Mouse (Mus musculus) limb, embryonic 12.5 days (tissue): ENCODE measurements around the gene Arl15. TPM values are rescaled to one million over a fixed set of nuclear protein-coding genes. Genes with fewer than 3 reads are reported as not detected.

Experiments
- ATAC-seq: fragments of 200-750 bp; cut with Nextera tagmentation; 2 replicates; pipeline ENCODE4 v1.8.0; 2017; ENCODE audit warnings: low read depth, moderate TSS enrichment; ENCODE audit not compliant: insufficient number of reproducible peaks, insufficient read depth, low FRiP score, low TSS enrichment
- H3K27ac ChIP-seq: fragments of 300-500 bp; sonication (generic); 2 replicates; pipeline ENCODE4 v1.5.1; 2016; ENCODE audit warnings: mild to moderate bottlenecking, moderate library complexity
- H3K27me3 ChIP-seq: fragments of 300-500 bp; sonication (generic); 2 replicates; pipeline ENCODE4 v1.6.1; 2016; ENCODE audit warnings: mild to moderate bottlenecking, moderate library complexity
- H3K36me3 ChIP-seq: fragments of 300-500 bp; sonication (generic); 2 replicates; pipeline ENCODE4 v1.6.1; 2016; ENCODE audit warnings: mild to moderate bottlenecking, moderate library complexity
- H3K4me1 ChIP-seq: fragments of 300-500 bp; sonication (generic); replicated peaks from 2 replicates; pipeline ENCODE4 v1.6.1; 2016
- H3K4me2 ChIP-seq: fragments of 300-500 bp; sonication (generic); 2 replicates; pipeline ENCODE4 v1.6.1; 2016; ENCODE audit warnings: mild to moderate bottlenecking, moderate library complexity
- H3K4me3 ChIP-seq: fragments of 300-500 bp; sonication (generic); replicated peaks from 2 replicates; pipeline ENCODE4 v1.5.1; 2016; ENCODE audit warnings: mild to moderate bottlenecking
- H3K9ac ChIP-seq: fragments of 300-500 bp; sonication (generic); replicated peaks from 2 replicates; pipeline ENCODE4 v1.6.1; 2016; ENCODE audit warnings: mild to moderate bottlenecking, moderate library complexity
- H3K9me3 ChIP-seq: fragments of 300-500 bp; sonication (generic); 2 replicates; pipeline ENCODE4 v1.6.1; 2016; ENCODE audit warnings: mild to moderate bottlenecking, moderate library complexity
- WGBS: fragments of 180-500 bp; shearing (Covaris S2); methylation state at CpG from one replicate; pipeline ENCODE4 v1.1.7; 2016; 5-methylcytosine and 5-hydroxymethylcytosine counted together
- polyA plus RNA-seq: library from polyadenylated mRNA; unstranded; fragments of >200 nt; fragmentation: Nextera tagmentation; extraction: Ambion mirVana; gene quantifications from 2 replicates; pipeline ENCODE4 v1.2.1, GENCODE M21; 2016

Arl15 gene
- polyA plus RNA-seq, 1 experiment from 2014 or later = 17.4 TPM

- Histone ChIP-seq H3K4me1 (peaks cover 12% of the 10 kb centered on the region), H3K27me3 (no peaks in the 10 kb centered on the region), H3K27ac (no peak overlapping the region), H3K4me3 (no peak overlapping the region), H3K36me3 (no peaks in the 10 kb centered on the region; the same call in 1 of the 2 replicates), H3K4me2 (no peak overlapping the region), H3K9me3 (no peaks in the 10 kb centered on the region), H3K9ac (no peak overlapping the region)
- ATAC-seq = no peak
- WGBS = 84% methylated on average over 5 of the region's 5 CpGs
Observed at GRCm38 (mm10) chr13:114086325-114086724, 292.0 kb downstream of the Arl15 start.

- H3K9me3 ChIP-seq = no peaks in the 10 kb centered on the region
Observed at GRCm38 (mm10) chr13:114086801-114087200, 292.5 kb downstream of the Arl15 start.

GRCm38 (mm10) chr13:114087696-114088465 lies 293.6 kb downstream of the Arl15 start:
- Histone ChIP-seq H3K27me3 (no peaks in the 10 kb centered on the region), H3K4me2 (no peak overlapping the region), H3K36me3 (no peaks in the 10 kb centered on the region; the same call in 1 of the 2 replicates), H3K4me1 (peaks cover 19% of the 10 kb centered on the region), H3K9ac (no peak overlapping the region), H3K4me3 (no peak overlapping the region), H3K9me3 (no peaks in the 10 kb centered on the region), H3K27ac (no peak overlapping the region)
- no peak for ATAC-seq
- WGBS = 93% methylated on average over 10 of the region's 10 CpGs

More at GRCm38 (mm10) chr13:114086801-114087200, 292.5 kb downstream of the Arl15 start:
- no peaks in the 10 kb centered on the region; the same call in 1 of the 2 replicates for H3K36me3 ChIP-seq
- 94% methylated on average over 5 of the region's 5 CpGs for WGBS
- H3K27me3 ChIP-seq = no peaks in the 10 kb centered on the region
- no peak for ATAC-seq
- no peak overlapping the region for H3K4me3 ChIP-seq
- H3K4me1 ChIP-seq = peaks cover 14% of the 10 kb centered on the region
- H3K27ac ChIP-seq = no peak overlapping the region
- H3K9ac ChIP-seq = no peak overlapping the region
- H3K4me2 ChIP-seq = no peak overlapping the region

- 75% methylated on average over 6 of the region's 6 CpGs for WGBS
- H3K4me2 ChIP-seq = no peak overlapping the region
Observed at GRCm38 (mm10) chr13:114090786-114091185, 296.5 kb downstream of the Arl15 start.

GRCm38 (mm10) chr13:114091231-114091630 lies 296.9 kb downstream of the Arl15 start:
- Histone ChIP-seq H3K4me3 (no peak overlapping the region), H3K9ac (no peak overlapping the region), H3K4me2 (no peak overlapping the region), H3K9me3 (no peaks in the 10 kb centered on the region), H3K27ac (0 out of 2 replicates have a peak overlapping the region, but pooled peaks have one; percentile 35), H3K36me3 (no peaks in the 10 kb centered on the region; the same call in 1 of the 2 replicates), H3K4me1 (peaks cover 19% of the 10 kb centered on the region), H3K27me3 (no peaks in the 10 kb centered on the region)
- ATAC-seq = no peak
- 32% methylated on average over 9 of the region's 9 CpGs for WGBS

More at GRCm38 (mm10) chr13:114090786-114091185, 296.5 kb downstream of the Arl15 start:
- H3K4me1 ChIP-seq = peaks cover 19% of the 10 kb centered on the region
- no peak overlapping the region for H3K4me3 ChIP-seq
- H3K9ac ChIP-seq = no peak overlapping the region
- H3K27ac ChIP-seq = 0 out of 2 replicates have a peak overlapping the region, but pooled peaks have one; percentile 35
- no peak; the same call in 1 of the 2 replicates for ATAC-seq
- no peaks in the 10 kb centered on the region for H3K9me3 ChIP-seq
- no peaks in the 10 kb centered on the region; the same call in 1 of the 2 replicates for H3K36me3 ChIP-seq
- no peaks in the 10 kb centered on the region for H3K27me3 ChIP-seq

- H3K9ac ChIP-seq = no peak overlapping the region
- no peak overlapping the region for H3K27ac ChIP-seq
- no peaks in the 10 kb centered on the region for H3K27me3 ChIP-seq
- H3K4me3 ChIP-seq = no peak overlapping the region
- H3K4me2 ChIP-seq = no peak overlapping the region
- H3K9me3 ChIP-seq = no peaks in the 10 kb centered on the region
- peaks cover 19% of the 10 kb centered on the region for H3K4me1 ChIP-seq
- WGBS = 84% methylated on average over 7 of the region's 7 CpGs
- H3K36me3 ChIP-seq = no peaks in the 10 kb centered on the region
- ATAC-seq = no peak
Observed at GRCm38 (mm10) chr13:114094151-114094875, 300.0 kb downstream of the Arl15 start.

GRCm38 (mm10) chr13:114095440-114095839 lies 301.1 kb downstream of the Arl15 start:
- ATAC-seq = no peak
- Histone ChIP-seq H3K4me2 (no peak overlapping the region), H3K9ac (no peak overlapping the region), H3K4me3 (no peak overlapping the region), H3K27ac (no peak overlapping the region), H3K4me1 (peaks cover 16% of the 10 kb centered on the region), H3K36me3 (no peaks in the 10 kb centered on the region), H3K9me3 (no peaks in the 10 kb centered on the region), H3K27me3 (no peaks in the 10 kb centered on the region)
- 84% methylated on average over 4 of the region's 4 CpGs for WGBS

GRCm38 (mm10) chr13:114096386-114096785 lies 302.1 kb downstream of the Arl15 start:
- Histone ChIP-seq H3K9me3 (no peaks in the 10 kb centered on the region), H3K4me1 (peaks cover 6% of the 10 kb centered on the region), H3K27me3 (no peaks in the 10 kb centered on the region), H3K9ac (no peak overlapping the region), H3K4me2 (no peak overlapping the region), H3K36me3 (no peaks in the 10 kb centered on the region), H3K4me3 (no peak overlapping the region), H3K27ac (no peak overlapping the region)
- ATAC-seq = no peak

- H3K4me3 ChIP-seq = no peak overlapping the region
- no peaks in the 10 kb centered on the region for H3K9me3 ChIP-seq
- ATAC-seq = no peak
- no peak overlapping the region for H3K27ac ChIP-seq
- peaks cover 9% of the 10 kb centered on the region for H3K36me3 ChIP-seq
- H3K4me1 ChIP-seq = no peaks in the 10 kb centered on the region
- H3K4me2 ChIP-seq = no peak overlapping the region
- 50% methylated on average over 5 of the region's 5 CpGs for WGBS
- H3K27me3 ChIP-seq = no peaks in the 10 kb centered on the region
- no peak overlapping the region for H3K9ac ChIP-seq
Observed at GRCm38 (mm10) chr13:114101155-114101554, 306.9 kb downstream of the Arl15 start.

GRCm38 (mm10) chr13:114106083-114106482 lies 311.8 kb downstream of the Arl15 start:
- Histone ChIP-seq H3K4me1 (no peaks in the 10 kb centered on the region), H3K27ac (no peak overlapping the region; the same call in 1 of the 2 replicates), H3K9ac (no peak overlapping the region), H3K27me3 (no peaks in the 10 kb centered on the region), H3K9me3 (no peaks in the 10 kb centered on the region), H3K4me3 (no peak overlapping the region), H3K4me2 (no peak overlapping the region), H3K36me3 (peaks cover 9% of the 10 kb centered on the region)
- WGBS = 73% methylated on average over 7 of the region's 7 CpGs
- ATAC-seq = no peak

- H3K27me3 ChIP-seq = no peaks in the 10 kb centered on the region
- peaks cover 9% of the 10 kb centered on the region for H3K36me3 ChIP-seq
- no peak overlapping the region for H3K27ac ChIP-seq
- no peak overlapping the region for H3K4me2 ChIP-seq
- H3K9ac ChIP-seq = no peak overlapping the region
- H3K4me1 ChIP-seq = no peaks in the 10 kb centered on the region
- ATAC-seq = no peak
- 91% methylated on average over 7 of the region's 7 CpGs for WGBS
- no peaks in the 10 kb centered on the region for H3K9me3 ChIP-seq
- H3K4me3 ChIP-seq = no peak overlapping the region
Observed at GRCm38 (mm10) chr13:114107499-114107898, 313.2 kb downstream of the Arl15 start.
